In the genomic region with DNA sequence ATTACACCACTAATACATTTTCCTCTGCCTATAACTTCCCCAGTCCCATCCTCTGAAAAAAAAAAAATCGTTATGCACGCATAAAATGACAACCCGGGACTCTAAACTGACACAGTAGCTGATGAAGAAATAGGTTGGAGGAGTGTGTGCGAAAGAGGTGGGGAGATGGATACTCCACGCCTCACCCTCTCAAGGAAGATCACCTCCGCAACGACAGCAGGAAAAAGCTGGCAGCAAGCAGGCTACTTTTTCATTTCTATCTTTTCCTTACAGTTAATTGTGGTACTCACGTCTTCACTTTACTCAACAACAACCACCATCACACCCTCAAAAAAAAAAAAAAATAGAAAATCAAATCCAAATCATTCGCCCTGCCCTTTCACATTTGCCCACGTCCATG, we compare ENCODE assay signal across 10 mouse cellular contexts. TPM values are rescaled to one million over a fixed set of nuclear protein-coding genes. Genes with fewer than 3 reads are reported as not detected.
DNase-seq lines count a peak whose midpoint lies in the region; ATAC-seq and TF ChIP-seq lines count a peak whose summit lies in the region.
"Had no signal": no experiment of that assay in that cellular context is flagged by ENCODE, and none has a peak within 500 bp of the region (broad histone marks: within the 10 kb centered on the region; RNA-seq: fewer than 3 reads in every experiment).

No protein-coding gene starts in this region.

- no peaks in the 10 kb centered on the region for H3K36me3 ChIP-seq in heart, embryonic 11.5 days (ENCODE audit: control insufficient read depth, insufficient read depth, low read length)
- no peaks in the 10 kb centered on the region for H3K36me3 ChIP-seq in lung, embryonic 16.5 days (ENCODE audit: control insufficient read depth, insufficient read depth, low read length)
- H3K36me3 ChIP-seq in intestine, postnatal 0 days (ENCODE audit: control insufficient read depth, insufficient read depth) = no peaks in the 10 kb centered on the region
- H3K36me3 ChIP-seq in stomach, embryonic 16.5 days (ENCODE audit: control insufficient read depth, insufficient read depth, low read length) = no peaks in the 10 kb centered on the region

- no peak for DNase-seq in heart, postnatal 36 days
- DNase-seq in lung, postnatal 14 days = no peak
- DNase-seq in thymus, postnatal 36 days = no peak

- 24% methylated on average over 10 of the region's 10 CpGs for WGBS in heart, embryonic 11.5 days (ENCODE audit: insufficient replicate concordance)
- WGBS in lung, embryonic 16.5 days = 22% methylated on average over 10 of the region's 10 CpGs
- WGBS in intestine, postnatal 0 days = 19% methylated on average over 10 of the region's 10 CpGs
- 23% methylated on average over 10 of the region's 10 CpGs for WGBS in stomach, embryonic 16.5 days

- H3K9me3 ChIP-seq in heart, embryonic 11.5 days (replicated peaks; ENCODE audit: control insufficient read depth, low read length) = no peaks in the 10 kb centered on the region
- H3K9me3 ChIP-seq in lung, embryonic 16.5 days (ENCODE audit: control insufficient read depth, low read length) = no peaks in the 10 kb centered on the region
- H3K9me3 ChIP-seq in intestine, postnatal 0 days (ENCODE audit: control insufficient read depth) = no peaks in the 10 kb centered on the region
- no peaks in the 10 kb centered on the region for H3K9me3 ChIP-seq in stomach, embryonic 16.5 days (replicated peaks; ENCODE audit: control insufficient read depth, low read length)

- H3K9ac ChIP-seq in heart, embryonic 11.5 days (ENCODE audit: low read depth, low read length) = no peak overlapping the region
- H3K9ac ChIP-seq in lung, embryonic 16.5 days (ENCODE audit: low read length) = no peak overlapping the region
- H3K9ac ChIP-seq in intestine, postnatal 0 days (ENCODE audit: low read depth, low read length) = no peak overlapping the region
- 0 out of 2 replicates have a peak overlapping the region, but pooled peaks have one; percentile 26 for H3K9ac ChIP-seq in stomach, embryonic 16.5 days (ENCODE audit: low read length)

- H3K4me1 ChIP-seq in heart, embryonic 11.5 days (ENCODE audit: control insufficient read depth, insufficient read depth, low read length) = no peaks in the 10 kb centered on the region
- H3K4me1 ChIP-seq in lung, embryonic 16.5 days (replicated peaks; ENCODE audit: control insufficient read depth, insufficient read depth, low read length) = peaks cover 5% of the 10 kb centered on the region; the same call in 1 of the 2 replicates
- no peaks in the 10 kb centered on the region for H3K4me1 ChIP-seq in intestine, postnatal 0 days (replicated peaks; ENCODE audit: control insufficient read depth, insufficient read depth, low read length)
- no peaks in the 10 kb centered on the region for H3K4me1 ChIP-seq in stomach, embryonic 16.5 days (ENCODE audit: control insufficient read depth, insufficient read depth, low read length)

- intact Hi-C loops in heart, postnatal 36 days (cut with DNase I) = no loop called here

- H3K4me2 ChIP-seq in heart, embryonic 11.5 days = peak overlapping the region; percentile 98
- peak overlapping the region; percentile 94 for H3K4me2 ChIP-seq in lung, embryonic 16.5 days (ENCODE audit: low read depth, low read length)
- peak overlapping the region; percentile 76 for H3K4me2 ChIP-seq in intestine, postnatal 0 days (replicated peaks; ENCODE audit: low read depth)
- H3K4me2 ChIP-seq in stomach, embryonic 16.5 days (ENCODE audit: low read depth, low read length) = peak overlapping the region; percentile 96

- peaks cover 15% of the 10 kb centered on the region; the same call in 1 of the 2 replicates for H3K27me3 ChIP-seq in heart, embryonic 11.5 days (ENCODE audit: control insufficient read depth, insufficient read depth, low read length)
- peaks cover 14% of the 10 kb centered on the region for H3K27me3 ChIP-seq in lung, embryonic 16.5 days (ENCODE audit: control insufficient read depth, insufficient read depth, low read depth, low read length)
- no peaks in the 10 kb centered on the region; the same call in 1 of the 2 replicates for H3K27me3 ChIP-seq in intestine, postnatal 0 days (replicated peaks; ENCODE audit: control insufficient read depth, insufficient read depth, low read length)
- peaks cover 12% of the 10 kb centered on the region; the same call in 1 of the 2 replicates for H3K27me3 ChIP-seq in stomach, embryonic 16.5 days (ENCODE audit: control insufficient read depth, insufficient read depth, low read length)

- no peak overlapping the region for H3K27ac ChIP-seq in heart, embryonic 11.5 days (ENCODE audit: low read depth, low read length)
- H3K27ac ChIP-seq in lung, embryonic 16.5 days (ENCODE audit: low read length) = no peak overlapping the region
- H3K27ac ChIP-seq in intestine, postnatal 0 days (ENCODE audit: low read depth, low read length) = no peak overlapping the region
- H3K27ac ChIP-seq in stomach, embryonic 16.5 days (ENCODE audit: low read length) = no peak overlapping the region

- no peak for ATAC-seq in heart, embryonic 11.5 days (replicated peaks; ENCODE audit: insufficient number of reproducible peaks, low FRiP score, low TSS enrichment)
- ATAC-seq in lung, embryonic 16.5 days (ENCODE audit: low read depth) = no peak
- ATAC-seq in intestine, postnatal 0 days = no peak
- no peak for ATAC-seq in stomach, embryonic 16.5 days (ENCODE audit: insufficient read depth, low FRiP score)
- ATAC-seq in megakaryocyte progenitor cell, adult 5-6 weeks (replicated peaks; ENCODE audit: poor library complexity) = no peak
- ATAC-seq: activated CD4-positive, CD25-positive, alpha-beta regulatory T cell, adult 4 months had no signal

- peak overlapping the region; percentile 66 for H3K4me3 ChIP-seq in heart, embryonic 11.5 days (ENCODE audit: low read depth, low read length)
- peak overlapping the region; percentile 55 for H3K4me3 ChIP-seq in lung, embryonic 16.5 days (ENCODE audit: low read length)
- peak overlapping the region; percentile 47 for H3K4me3 ChIP-seq in intestine, postnatal 0 days (ENCODE audit: low read depth, low read length)
- H3K4me3 ChIP-seq in stomach, embryonic 16.5 days (replicated peaks; ENCODE audit: low read length) = peak overlapping the region; percentile 62

- no peak for TF ChIP-seq CTCF in intestine, postnatal 0 days (IDR thresholded peaks at IDR 0.05; ENCODE audit: low read depth)

RNA-seq across cellular contexts. Expression of a gene that starts 0.9 kb away (rescaled TPM):
- 0.11 and 0.30 TPM in 2 replicates for polyA plus RNA-seq in heart, embryonic 11.5 days (2014; fragmentation: Nextera tagmentation; extraction: Ambion mirVana)
- total RNA-seq in heart, postnatal 36 days (2021) = not detected
- 0.06 and 0.29 TPM in 2 replicates for polyA plus RNA-seq in lung, embryonic 16.5 days (2015; fragmentation: Nextera tagmentation; extraction: Ambion mirVana)
- polyA plus RNA-seq in intestine, postnatal 0 days (2015; fragmentation: Nextera tagmentation; extraction: Ambion mirVana) = 0.38 and 0.69 TPM in 2 replicates
- polyA plus RNA-seq in stomach, embryonic 16.5 days (2015; fragmentation: Nextera tagmentation; extraction: Ambion mirVana) = 1.1 and 1.5 TPM in 2 replicates
- not detected in 2 replicates for total RNA-seq in megakaryocyte progenitor cell, adult 5-6 weeks (2015)
- not detected in 2 replicates for total RNA-seq in megakaryocyte progenitor cell, adult 5-6 weeks (2017)
- polyA plus RNA-seq: activated CD4-positive, CD25-positive, alpha-beta regulatory T cell, adult 4 months; C2C12 had no signal
